Mouse (Mus musculus): Measurements from ENCODE around the gene 2300009A05Rik.

Gene 2300009A05Rik

GRCm38 (mm10) chr9:63346029-63346428 lies 53.0 kb downstream of the 2300009A05Rik start:
- DNase-seq: no peak

Measured in lung, postnatal 4 days (tissue).